Mouse (Mus musculus): Measurements from ENCODE around the gene Nfe2l1. TPM values are rescaled to one million over a fixed set of nuclear protein-coding genes. Genes with fewer than 3 reads are reported as not detected.
"Not testable (repeated sequence)": the region's sequence is repeated elsewhere in the genome, so short reads cannot be mapped to it uniquely, and the experiment has no call there.

Nfe2l1 gene
- total RNA-seq, 1 experiment from 2014 or later: 601 TPM

DNA sequence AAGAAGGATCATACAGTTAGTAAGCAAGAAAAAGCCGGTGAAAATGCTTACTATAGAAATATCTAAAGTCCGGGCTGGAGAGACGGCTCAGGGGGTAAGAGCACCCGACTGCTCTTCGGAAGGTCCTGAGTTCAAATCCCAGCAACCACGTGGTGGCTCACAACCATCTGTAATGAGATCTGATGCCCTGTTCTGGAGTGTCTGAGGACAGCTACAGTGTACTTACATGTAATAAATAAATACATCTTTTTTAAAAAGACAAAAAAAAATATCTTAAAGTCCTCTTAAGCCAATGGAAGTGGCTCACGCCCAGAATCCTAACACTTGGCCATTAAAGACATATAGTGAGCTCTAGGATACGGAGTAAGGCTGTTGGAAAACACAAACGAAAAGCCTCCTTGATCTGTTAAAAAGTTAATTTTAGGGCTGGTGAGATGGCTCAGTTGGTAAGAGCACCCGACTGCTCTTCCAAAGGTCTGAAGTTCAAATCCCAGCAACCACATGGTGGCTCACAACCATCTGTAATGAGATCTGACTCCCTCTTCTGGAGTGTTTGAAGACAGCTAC lies 51.6 kb downstream of the Nfe2l1 start:
- not testable (repeated sequence) for DNase-seq

DNA sequence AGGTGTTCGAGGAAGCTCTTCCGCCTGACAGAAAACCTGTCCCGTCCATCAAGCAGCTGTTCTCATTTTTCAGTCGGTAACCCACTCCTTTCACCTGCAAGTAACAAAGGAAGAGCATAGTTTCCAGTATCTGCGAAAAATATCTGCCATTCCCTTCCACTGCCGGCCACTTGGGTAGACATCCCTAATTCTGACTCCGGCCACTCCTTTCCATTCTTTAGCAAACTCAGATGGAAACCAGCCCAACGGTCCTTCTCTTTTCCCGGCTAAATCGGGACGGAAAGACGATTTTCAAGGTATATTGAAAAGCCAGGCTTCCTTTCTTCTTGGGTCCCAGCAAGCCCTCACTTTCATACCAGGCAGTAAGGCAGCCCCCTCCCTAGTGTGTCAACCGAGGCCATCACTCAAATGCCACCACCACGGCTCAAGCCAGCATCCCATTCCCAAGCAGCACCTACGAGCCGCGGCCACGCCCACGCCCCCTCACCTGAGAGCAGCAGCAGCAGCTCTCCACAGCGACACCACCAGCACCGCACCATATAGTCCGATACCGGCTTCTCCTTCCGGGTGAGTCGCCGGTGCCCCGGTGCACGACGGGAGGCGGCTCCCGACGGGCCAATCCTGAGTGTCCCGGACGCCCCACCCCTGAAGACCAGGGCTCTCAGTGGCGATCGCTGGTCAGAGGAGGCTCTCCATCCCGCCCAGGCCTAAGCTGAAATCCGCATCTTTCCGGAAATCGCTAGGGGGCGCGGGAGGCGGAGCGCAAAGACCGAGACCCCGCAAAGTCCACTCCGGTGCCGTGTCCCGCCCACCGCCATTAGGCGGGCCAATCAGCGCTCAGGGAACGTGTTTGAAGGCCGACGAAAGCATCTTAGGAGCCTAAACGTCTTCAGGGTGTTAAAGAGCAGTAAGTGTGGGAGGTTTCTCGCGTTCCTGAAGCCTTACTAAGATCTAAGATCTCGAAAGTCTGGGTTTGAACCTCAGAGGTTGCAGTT lies 52.5 kb downstream of the Nfe2l1 start, which contains the start of gene Snx11:
Gene Snx11 (minus strand): TSS at position 592 of the 995 bp plus-strand sequence.
- DNase-seq: peak; percentile 99

DNA sequence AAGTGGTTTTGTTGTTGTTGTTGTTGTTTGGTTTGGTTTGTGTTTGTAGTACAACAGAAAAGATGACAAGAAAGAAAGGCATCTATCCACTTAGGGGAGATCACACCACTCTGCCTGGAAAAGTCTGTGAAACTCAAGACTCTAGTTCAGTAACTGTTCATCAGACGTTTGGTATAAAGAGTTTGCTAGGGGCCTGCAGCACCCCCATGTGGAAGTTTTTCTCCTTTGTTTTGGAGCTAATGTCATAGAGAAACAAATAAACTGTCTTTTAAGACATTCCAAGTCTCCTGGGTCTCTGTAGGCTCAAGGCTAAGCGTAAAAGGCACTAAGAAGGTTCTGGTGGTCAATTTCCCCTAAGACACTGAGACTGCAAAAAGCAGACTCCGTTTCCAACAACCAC lies 53.7 kb downstream of the Nfe2l1 start:
- DNase-seq: no peak

DNA sequence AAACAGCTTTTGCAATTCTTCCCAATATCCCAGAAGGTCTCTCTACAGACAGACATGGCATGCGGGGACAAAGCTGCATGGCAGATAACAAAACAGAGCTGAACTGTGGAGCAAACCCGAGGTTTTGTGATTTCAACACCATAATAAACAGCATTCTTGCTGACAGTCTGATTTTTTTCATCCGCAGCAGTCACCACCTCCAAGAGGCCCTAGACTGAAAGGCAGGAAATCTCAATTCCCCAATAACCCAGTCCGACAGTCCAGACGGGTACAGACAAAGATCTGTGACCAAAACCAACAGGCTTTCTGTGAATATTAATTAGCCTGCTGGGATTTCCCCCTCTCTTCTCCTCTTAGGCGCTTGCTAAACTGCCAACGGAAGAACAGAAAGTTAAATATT lies 54.1 kb downstream of the Nfe2l1 start:
- no peak for DNase-seq

DNA sequence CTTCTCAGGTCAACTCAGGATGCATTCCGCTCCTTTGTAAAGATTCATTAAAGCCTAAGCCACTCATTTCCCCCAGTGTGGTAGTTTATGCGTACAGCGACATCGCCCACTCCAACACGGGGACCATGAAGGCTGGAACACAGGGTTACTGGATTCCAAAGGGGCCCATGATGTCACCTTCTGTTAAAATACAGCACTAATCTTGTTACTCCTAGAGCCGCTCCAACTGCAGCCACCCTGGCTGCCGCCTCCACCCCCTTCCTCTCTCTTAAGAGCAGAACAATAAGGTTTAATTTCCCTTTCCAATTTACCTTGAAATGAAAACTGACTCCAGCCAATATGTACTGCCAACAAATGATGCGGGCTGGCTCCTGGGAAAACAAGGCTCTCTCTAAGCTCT lies 54.7 kb downstream of the Nfe2l1 start:
- DNase-seq: no peak

DNA sequence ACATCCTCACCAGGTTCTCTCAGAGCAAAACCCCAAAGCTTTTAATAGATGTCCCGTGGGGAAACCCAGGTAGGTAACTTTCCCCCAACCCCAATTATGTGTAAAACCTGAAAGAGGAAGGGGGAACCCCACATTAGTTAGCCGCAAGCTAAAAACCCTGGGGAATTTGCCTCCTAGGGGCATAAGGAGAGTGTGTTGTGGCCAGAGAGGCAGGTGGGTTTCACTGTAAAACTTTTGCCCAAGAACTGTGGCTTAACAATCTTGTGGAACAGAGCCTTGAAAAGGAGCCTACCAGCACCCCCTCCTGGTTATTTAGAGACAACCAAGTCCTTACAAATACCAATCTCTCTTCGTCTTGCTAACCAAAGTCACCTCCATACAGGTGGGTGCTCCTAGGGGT lies 55.2 kb downstream of the Nfe2l1 start:
- no peak for DNase-seq

DNA sequence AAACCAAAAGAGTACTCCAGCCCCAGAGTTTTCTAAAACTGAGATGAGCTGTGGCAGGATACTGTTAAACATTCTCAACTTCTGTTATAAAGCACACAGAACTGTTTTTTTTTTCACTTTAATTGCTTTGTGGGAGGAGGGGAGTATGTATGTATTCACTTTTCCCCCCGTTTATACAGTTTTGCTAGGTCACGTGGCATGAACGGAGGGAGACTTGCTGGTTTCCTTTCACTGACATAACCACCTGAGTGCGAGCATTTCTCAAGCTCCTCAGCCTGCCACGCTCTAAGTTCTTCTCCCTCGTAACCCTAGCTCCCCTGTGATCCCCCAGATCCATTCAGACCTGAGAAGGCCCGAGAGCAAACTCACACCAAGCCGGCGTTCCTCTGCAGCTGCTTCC lies 57.4 kb downstream of the Nfe2l1 start:
- DNase-seq: no peak

DNA sequence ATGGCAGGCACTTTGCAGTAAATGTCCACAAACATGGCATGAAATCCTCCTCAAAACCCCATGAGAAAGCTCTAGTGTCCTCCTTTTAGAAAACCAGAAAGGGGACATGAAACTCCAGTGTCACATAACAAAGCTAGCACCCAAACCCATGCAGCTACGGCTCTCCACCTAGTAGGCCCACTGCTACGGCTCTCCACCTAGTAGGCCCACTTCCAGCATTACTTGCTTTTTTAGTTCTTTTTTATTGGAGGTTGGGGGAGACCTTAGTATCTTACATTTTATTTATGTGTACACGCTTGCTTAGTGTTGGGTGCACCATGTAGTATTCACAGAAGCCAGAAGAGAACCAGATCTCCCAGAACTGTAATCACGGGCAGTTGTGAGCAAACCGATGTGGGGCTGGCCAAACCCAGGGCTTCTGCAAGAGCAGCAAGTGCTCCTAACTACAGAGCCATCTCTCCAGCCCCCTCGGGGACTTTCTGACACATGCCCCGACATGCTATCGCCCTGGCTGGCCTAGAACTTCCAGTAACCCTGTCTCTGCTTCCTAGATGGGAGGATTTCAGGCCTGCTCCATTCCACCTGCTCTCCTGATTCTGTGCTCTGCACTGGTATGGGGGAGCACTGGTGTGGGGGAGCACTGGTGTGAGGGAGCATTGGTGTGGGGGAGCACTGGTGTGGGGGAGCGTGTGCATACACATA lies 58.3 kb downstream of the Nfe2l1 start:
- no peak for DNase-seq

DNA sequence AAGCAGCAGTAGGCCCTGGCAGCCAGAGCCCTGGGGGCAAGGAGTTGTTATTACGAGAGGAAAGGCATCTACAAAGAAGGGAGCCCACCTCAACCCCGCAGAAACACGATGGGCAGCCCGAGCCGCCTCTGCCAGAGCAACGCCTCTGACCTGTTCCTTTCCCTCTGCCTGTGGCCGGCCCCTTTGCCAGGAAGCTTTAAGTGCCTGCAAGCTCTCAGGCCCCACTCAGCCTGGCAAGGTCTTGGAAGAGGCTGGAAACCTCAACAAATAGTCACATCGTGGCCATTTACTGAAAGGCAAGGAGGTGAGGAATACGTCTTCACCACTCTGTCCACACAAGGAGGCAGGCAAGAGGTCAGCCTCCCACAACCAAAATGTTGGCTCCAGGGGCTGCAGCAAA lies 61.5 kb downstream of the Nfe2l1 start:
- DNase-seq: no peak

Small RNA genes within 50 kb of the gene (microRNA-seq; reads per million reads assigned to microRNA genes)
- 303 to 388 reads per million in 2 experiments for gene Mir152

Other genes starting within 250 kb of the Nfe2l1 start
- 32.1 and 34.6 TPM in 2 replicates for gene Snx11, start 52.4 kb downstream of the Nfe2l1 start, total RNA-seq (2021)
- 78.9 and 98.0 TPM in 2 replicates for gene Cbx1, start 40.8 kb downstream of the Nfe2l1 start, total RNA-seq (2021)
- gene Copz2, start 19.9 kb upstream of the Nfe2l1 start, total RNA-seq (2021): 58.0 and 59.0 TPM in 2 replicates
- gene Cdk5rap3, start 86.5 kb upstream of the Nfe2l1 start, total RNA-seq (2021): 50.1 and 62.8 TPM in 2 replicates
- gene Prr15l, start 98.1 kb upstream of the Nfe2l1 start, total RNA-seq (2021): 0.27 and 0.76 TPM in 2 replicates
- gene Pnpo, start 114.0 kb upstream of the Nfe2l1 start, total RNA-seq (2021): 32.0 and 36.3 TPM in 2 replicates
- gene Sp2, start 153.0 kb upstream of the Nfe2l1 start, total RNA-seq (2021): 18.2 and 18.8 TPM in 2 replicates
- 0.33 and 0.39 TPM in 2 replicates for gene Sp6, start 183.4 kb upstream of the Nfe2l1 start, total RNA-seq (2021)
- gene Scrn2, start 200.0 kb upstream of the Nfe2l1 start, total RNA-seq (2021): 12.8 and 22.7 TPM in 2 replicates
- gene Lrrc46, start 211.4 kb upstream of the Nfe2l1 start, total RNA-seq (2021): 1.0 and 1.4 TPM in 2 replicates
- 117 and 129 TPM in 2 replicates for gene Mrpl10, start 211.6 kb upstream of the Nfe2l1 start, total RNA-seq (2021)
- gene Osbpl7, start 220.7 kb upstream of the Nfe2l1 start, total RNA-seq (2021): 18.9 TPM in 2 replicates

All from adrenal gland, postnatal 25 days (tissue).